Mouse (Mus musculus) erythroid progenitor cell, adult 5-6 weeks (primary cell): ENCODE measurements around the gene Cfap70. TPM values are rescaled to one million over a fixed set of nuclear protein-coding genes. Genes with fewer than 3 reads are reported as not detected.

ENCODE experiments used
- ATAC-seq: replicated peaks from 2 replicates; pipeline ENCODE4 v1.8.0; 2016; ENCODE audit warnings: moderate number of reproducible peaks, mild to moderate bottlenecking, moderate TSS enrichment, inconsistent platforms; ENCODE audit not compliant: poor library complexity, low FRiP score, severe bottlenecking
- total RNA-seq, 2 experiments: library from RNA; stranded (forward) in 1 of 2; stranded (reverse) in 1 of 2; fragments of 150-400 nt in 1 of 2; fragments of 186-747, 209-891 nt in 1 of 2; gene quantifications; 2 replicates each; pipeline versions ENCODE4 v1.2.3 to v1.2.4; 2015 to 2017; ENCODE audit warnings: low replicate concordance in 2 of 2

The Cfap70 gene
- total RNA-seq, 2 experiments from 2014 or later: not detected

GRCm38 (mm10) chr14:20347991-20348541 lies 104.0 kb downstream of the Cfap70 start, which contains the start of the genes Ecd and Fam149b:
TSS of gene Ecd (minus strand) at chr14:20348121.
TSS of gene Fam149b (plus strand) at chr14:20348162.
- ATAC-seq: peak; percentile 98

GRCm38 (mm10) chr14:20347441-20347990 lies 104.5 kb downstream of the Cfap70 start:
- ATAC-seq: peak; percentile 69

- no peak for ATAC-seq
Measured at GRCm38 (mm10) chr14:20345885-20346284, 106.1 kb downstream of the Cfap70 start.

Other genes starting within 250 kb of the Cfap70 start
- not detected in 2 replicates for gene Kcnk16, start 183.0 kb downstream of the Cfap70 start, total RNA-seq (2015; ENCODE audit: low replicate concordance)
- gene Kcnk16, start 183.0 kb downstream of the Cfap70 start, total RNA-seq (2017; ENCODE audit: low replicate concordance): not detected in 2 replicates
- 1.8 and 5.0 TPM in 2 replicates for gene Nudt13, start 157.5 kb downstream of the Cfap70 start, total RNA-seq (2015; ENCODE audit: low replicate concordance)
- gene Nudt13, start 157.5 kb downstream of the Cfap70 start, total RNA-seq (2017; ENCODE audit: low replicate concordance): 3.9 and 15.0 TPM in 2 replicates
- gene Ecd, start 104.1 kb downstream of the Cfap70 start, total RNA-seq (2015; ENCODE audit: low replicate concordance): 13.7 and 15.1 TPM in 2 replicates
- gene Ecd, start 104.1 kb downstream of the Cfap70 start, total RNA-seq (2017; ENCODE audit: low replicate concordance): 13.1 and 23.3 TPM in 2 replicates
- 13.4 and 27.4 TPM in 2 replicates for gene Fam149b, start 104.1 kb downstream of the Cfap70 start, total RNA-seq (2015; ENCODE audit: low replicate concordance)
- gene Fam149b, start 104.1 kb downstream of the Cfap70 start, total RNA-seq (2017; ENCODE audit: low replicate concordance): 17.8 and 24.6 TPM in 2 replicates
- 86.9 and 96.0 TPM in 2 replicates for gene Dnajc9, start 63.3 kb downstream of the Cfap70 start, total RNA-seq (2015; ENCODE audit: low replicate concordance)
- gene Dnajc9, start 63.3 kb downstream of the Cfap70 start, total RNA-seq (2017; ENCODE audit: low replicate concordance): 210 and 262 TPM in 2 replicates
- gene Mrps16, start 58.6 kb downstream of the Cfap70 start, total RNA-seq (2015; ENCODE audit: low replicate concordance): 9.2 and 20.2 TPM in 2 replicates
- 6.9 and 15.9 TPM in 2 replicates for gene Mrps16, start 58.6 kb downstream of the Cfap70 start, total RNA-seq (2017; ENCODE audit: low replicate concordance)
- gene Anxa7, start 27.9 kb upstream of the Cfap70 start, total RNA-seq (2015; ENCODE audit: low replicate concordance): 59.9 and 88.3 TPM in 2 replicates
- gene Anxa7, start 27.9 kb upstream of the Cfap70 start, total RNA-seq (2017; ENCODE audit: low replicate concordance): 60.6 and 79.3 TPM in 2 replicates
- 8.0 and 20.2 TPM in 2 replicates for gene Mss51, start 44.7 kb upstream of the Cfap70 start, total RNA-seq (2015; ENCODE audit: low replicate concordance)
- 5.6 and 15.4 TPM in 2 replicates for gene Mss51, start 44.7 kb upstream of the Cfap70 start, total RNA-seq (2017; ENCODE audit: low replicate concordance)
- gene Ppp3cb, start 94.3 kb upstream of the Cfap70 start, total RNA-seq (2015; ENCODE audit: low replicate concordance): 246 and 256 TPM in 2 replicates
- 136 and 181 TPM in 2 replicates for gene Ppp3cb, start 94.3 kb upstream of the Cfap70 start, total RNA-seq (2017; ENCODE audit: low replicate concordance)
- gene Usp54, start 188.8 kb upstream of the Cfap70 start, total RNA-seq (2015; ENCODE audit: low replicate concordance): 4.0 and 8.4 TPM in 2 replicates
- gene Usp54, start 188.8 kb upstream of the Cfap70 start, total RNA-seq (2017; ENCODE audit: low replicate concordance): 4.7 and 5.5 TPM in 2 replicates
- gene Myoz1, start 204.3 kb upstream of the Cfap70 start, total RNA-seq (2015; ENCODE audit: low replicate concordance): not detected in 2 replicates
- not detected in 2 replicates for gene Myoz1, start 204.3 kb upstream of the Cfap70 start, total RNA-seq (2017; ENCODE audit: low replicate concordance)
- not detected in 2 replicates for gene Synpo2l, start 216.1 kb upstream of the Cfap70 start, total RNA-seq (2015; ENCODE audit: low replicate concordance)
- gene Synpo2l, start 216.1 kb upstream of the Cfap70 start, total RNA-seq (2017; ENCODE audit: low replicate concordance): not detected in 2 replicates
- 53.3 and 56.2 TPM in 2 replicates for gene Sec24c, start 222.1 kb upstream of the Cfap70 start, total RNA-seq (2015; ENCODE audit: low replicate concordance)
- gene Sec24c, start 222.1 kb upstream of the Cfap70 start, total RNA-seq (2017; ENCODE audit: low replicate concordance): 34.0 and 80.6 TPM in 2 replicates
- 5.9 and 10.1 TPM in 2 replicates for gene Fut11, start 242.7 kb upstream of the Cfap70 start, total RNA-seq (2015; ENCODE audit: low replicate concordance)
- 6.0 and 10.7 TPM in 2 replicates for gene Fut11, start 242.7 kb upstream of the Cfap70 start, total RNA-seq (2017; ENCODE audit: low replicate concordance)